Mouse (Mus musculus): ENCODE measurements around the gene Rap1b.

DNA sequence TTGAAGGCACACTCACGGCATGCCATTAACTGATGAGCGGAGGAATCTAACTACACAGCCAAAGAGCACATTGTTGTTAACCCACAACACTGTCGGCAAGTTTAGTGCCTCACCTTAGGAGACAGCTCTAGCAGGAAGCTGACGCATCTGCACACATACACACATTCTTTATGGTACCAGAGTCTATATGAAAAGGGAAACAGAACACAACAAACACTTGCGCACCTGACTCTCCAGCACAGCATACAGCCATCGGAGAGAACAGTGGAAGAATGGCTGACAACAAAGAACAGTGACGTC lies 77.7 kb downstream of the Rap1b start:
- no peak for TF ChIP-seq HCFC1 (IDR thresholded peaks at IDR 0.05; ENCODE audit: borderline replicate concordance, insufficient read depth, low read length)
- TF ChIP-seq ZNF384 (IDR thresholded peaks at IDR 0.05; ENCODE audit: low read depth, low read length), result no peak
- TF ChIP-seq CHD2 (IDR thresholded peaks at IDR 0.05; ENCODE audit: low read depth, low read length), result no peak
